ENCODE assay signal across 8 mouse cellular contexts in the genomic region with DNA sequence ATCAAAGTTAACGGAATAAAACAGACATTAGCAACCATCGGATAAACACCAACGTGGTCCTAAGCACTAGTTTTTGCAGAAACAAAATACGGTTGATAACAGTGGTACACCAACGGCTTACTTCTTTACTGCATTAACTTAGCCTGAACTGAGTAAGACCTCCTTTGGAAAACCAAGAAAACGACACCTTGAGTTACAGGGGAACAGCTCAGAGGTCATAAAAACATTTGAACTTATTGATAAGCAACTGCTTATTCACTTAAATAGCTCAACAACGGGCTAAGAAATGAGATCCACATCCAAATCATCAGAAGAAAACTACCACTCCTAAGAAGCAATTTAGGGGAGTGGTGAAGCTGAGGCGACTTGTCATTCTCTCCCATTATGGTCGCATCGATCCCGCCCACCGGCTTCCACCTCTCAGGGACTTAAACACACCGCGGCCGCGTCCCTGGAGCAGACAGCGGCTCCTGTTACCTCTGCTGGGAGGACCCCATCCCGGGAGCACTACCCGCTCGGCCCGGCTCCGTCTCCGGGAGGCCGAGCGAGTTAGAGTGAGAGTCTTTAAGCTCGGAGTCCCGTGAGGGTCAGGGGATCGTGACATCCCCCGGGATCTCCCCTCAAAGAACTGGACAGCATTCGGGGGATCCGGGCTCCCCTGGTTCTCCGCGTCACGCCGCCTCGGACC. TPM values are rescaled to one million over a fixed set of nuclear protein-coding genes. Genes with fewer than 3 reads are reported as not detected.
DNase-seq lines count a peak whose midpoint lies in the region; ATAC-seq and TF ChIP-seq lines count a peak whose summit lies in the region.
"Not testable (repeated sequence)": the region's sequence is repeated elsewhere in the genome, so short reads cannot be mapped to it uniquely, and the experiment has no call there.

No protein-coding gene starts in this region.

- not testable (repeated sequence) for TF ChIP-seq CTCF in layer of hippocampus, adult 2 months (conservative IDR thresholded peaks at IDR 0.05); liver, postnatal 0 days (IDR thresholded peaks at IDR 0.05; ENCODE audit: low read depth)

- H3ac ChIP-seq in myocyte (ENCODE audit: control insufficient read depth, insufficient read length) = peak overlapping the region; percentile 69

- peak; percentile 21 for DNase-seq in hindbrain, embryonic 10.5 days (ENCODE audit: low spot score)
- DNase-seq in layer of hippocampus, adult 2 months (ENCODE audit: low spot score in 2 of 2) = peak; percentile 18 to 39
- peak; percentile 27 for DNase-seq in liver, postnatal 0 days
- DNase-seq in spleen, postnatal 4 days (ENCODE audit: low spot score in 2 of 2) = peak; percentile 47 to 79

- WGBS in forebrain, embryonic 13.5 days = 5% methylated on average over 28 of the region's 36 CpGs
- 4% methylated on average over 36 of the region's 36 CpGs for WGBS in hindbrain, embryonic 10.5 days
- 3% methylated on average over 25 of the region's 36 CpGs for WGBS in liver, postnatal 0 days (ENCODE audit: insufficient replicate concordance)

- not testable (repeated sequence) for H3K4me1 ChIP-seq in brown adipose tissue, adult 24 weeks (ENCODE audit: control insufficient read depth, insufficient read depth, insufficient read length, low read length)
- H3K4me1 ChIP-seq in forebrain, embryonic 13.5 days = peaks cover 20% of the 10 kb centered on the region
- H3K4me1 ChIP-seq in hindbrain, embryonic 10.5 days (replicated peaks) = peaks cover 17% of the 10 kb centered on the region
- H3K4me1 ChIP-seq in liver, postnatal 0 days (ENCODE audit: insufficient read depth) = peaks cover 24% of the 10 kb centered on the region

- peak overlapping the region; percentile 96 for H3K27ac ChIP-seq in brown adipose tissue, adult 24 weeks (replicated peaks; ENCODE audit: low read depth, low read length)
- peak overlapping the region; percentile 95 for H3K27ac ChIP-seq in forebrain, embryonic 13.5 days
- H3K27ac ChIP-seq in hindbrain, embryonic 10.5 days = peak overlapping the region; percentile 93
- H3K27ac ChIP-seq in layer of hippocampus, adult 2 months = peak overlapping the region; percentile 98
- H3K27ac ChIP-seq in liver, postnatal 0 days (ENCODE audit: low read depth) = peak overlapping the region; percentile 96

- TF ChIP-seq POLR2A in myocyte (IDR thresholded peaks at IDR 0.05; ENCODE audit: insufficient read length, low read depth) = not testable (repeated sequence)

- H3K9me3 ChIP-seq in forebrain, embryonic 13.5 days (replicated peaks); hindbrain, embryonic 10.5 days; liver, postnatal 0 days (ENCODE audit: low read length): not testable (repeated sequence)

- peaks cover 51% of the 10 kb centered on the region for H3K79me2 ChIP-seq in myocyte (ENCODE audit: control insufficient read depth, insufficient read depth)

- peak overlapping the region; percentile 94 for H3K4me3 ChIP-seq in brown adipose tissue, adult 24 weeks (ENCODE audit: insufficient read depth, low read depth, low read length)
- peak overlapping the region; percentile 82 for H3K4me3 ChIP-seq in forebrain, embryonic 13.5 days
- peak overlapping the region; percentile 74 for H3K4me3 ChIP-seq in hindbrain, embryonic 10.5 days
- peak overlapping the region; percentile 62 for H3K4me3 ChIP-seq in layer of hippocampus, adult 2 months
- H3K4me3 ChIP-seq in liver, postnatal 0 days (ENCODE audit: low read depth, low read length) = peak overlapping the region; percentile 69
- peak overlapping the region; percentile 61 for H3K4me3 ChIP-seq in myocyte

- H3K36me3 ChIP-seq in forebrain, embryonic 13.5 days (ENCODE audit: poor library complexity, severe bottlenecking); hindbrain, embryonic 10.5 days; liver, postnatal 0 days (replicated peaks; ENCODE audit: insufficient read depth, low read length); myocyte (ENCODE audit: control insufficient read depth, insufficient read depth): not testable (repeated sequence)

- H3K27me3 ChIP-seq in forebrain, embryonic 13.5 days; hindbrain, embryonic 10.5 days (ENCODE audit: insufficient read depth, poor library complexity, severe bottlenecking); liver, postnatal 0 days (ENCODE audit: insufficient read depth, low read length); myocyte (ENCODE audit: control insufficient read depth, insufficient read depth, insufficient read length): not testable (repeated sequence)

- not testable (repeated sequence) for TF ChIP-seq EP300 in liver, postnatal 0 days (IDR thresholded peaks at IDR 0.05; ENCODE audit: low read depth)

- peak overlapping the region; percentile 90 for H3K9ac ChIP-seq in forebrain, embryonic 13.5 days
- peak overlapping the region; percentile 89 for H3K9ac ChIP-seq in liver, postnatal 0 days (replicated peaks)

- ATAC-seq in CD4-positive, CD25-positive, alpha-beta regulatory T cell, adult 4 months = peak; percentile 35
- peak; percentile 38 for ATAC-seq in forebrain, embryonic 13.5 days
- peak; percentile 59 for ATAC-seq in liver, postnatal 0 days

- peak overlapping the region; percentile 75 for H3K4me2 ChIP-seq in forebrain, embryonic 13.5 days
- H3K4me2 ChIP-seq in liver, postnatal 0 days (ENCODE audit: low read depth, low read length) = peak overlapping the region; percentile 72
- peak overlapping the region; percentile 98 for H3K4me2 ChIP-seq in myocyte (ENCODE audit: low read depth)

RNA-seq across cellular contexts. Expression of a gene that starts 0.8 kb away (rescaled TPM):
- polyA plus RNA-seq in CD4-positive, CD25-positive, alpha-beta regulatory T cell, adult 4 months (2017; shearing (Covaris generic)) = 100 to 1,000 TPM in 1 of 2 experiments, 10 to 100 TPM in 1; 95.6 to 125 TPM
- polyA plus RNA-seq in brown adipose tissue, adult 24 weeks (2012; ENCODE audit: insufficient read depth, insufficient read length, missing spikeins) = 82.1 and 108 TPM in 2 replicates
- polyA plus RNA-seq in forebrain, embryonic 13.5 days (2015; fragmentation: Nextera tagmentation; extraction: Ambion mirVana) = 76.4 and 79.7 TPM in 2 replicates
- 80.0 and 85.8 TPM in 2 replicates for polyA plus RNA-seq in hindbrain, embryonic 10.5 days (2016; fragmentation: Nextera tagmentation; extraction: Ambion mirVana)
- 10 to 100 TPM; 62.1 to 66.3 TPM for total RNA-seq in layer of hippocampus, adult 2 months (2021)
- polyA plus RNA-seq in liver, postnatal 0 days (2015; fragmentation: Nextera tagmentation; extraction: Ambion mirVana) = 35.5 and 37.0 TPM in 2 replicates
- 30.6 TPM for polyA plus RNA-seq in myocyte (2012; fragmentation: generic; extraction: Trizol)

RNA-seq across cellular contexts. Expression of a gene that starts 34.9 kb away (rescaled TPM):
- polyA plus RNA-seq in CD4-positive, CD25-positive, alpha-beta regulatory T cell, adult 4 months (2017; shearing (Covaris generic)) = 10 to 100 TPM; 12.8 to 16.7 TPM
- polyA plus RNA-seq in brown adipose tissue, adult 24 weeks (2012; ENCODE audit: insufficient read depth, insufficient read length, missing spikeins) = 3.6 and 5.3 TPM in 2 replicates
- 17.0 and 18.5 TPM in 2 replicates for polyA plus RNA-seq in forebrain, embryonic 13.5 days (2015; fragmentation: Nextera tagmentation; extraction: Ambion mirVana)
- 8.9 and 11.0 TPM in 2 replicates for polyA plus RNA-seq in hindbrain, embryonic 10.5 days (2016; fragmentation: Nextera tagmentation; extraction: Ambion mirVana)
- total RNA-seq in layer of hippocampus, adult 2 months (2021) = 10 to 100 TPM; 53.8 to 58.7 TPM
- polyA plus RNA-seq in liver, postnatal 0 days (2015; fragmentation: Nextera tagmentation; extraction: Ambion mirVana) = 0.56 and 0.70 TPM in 2 replicates
- 0.78 TPM for polyA plus RNA-seq in myocyte (2012; fragmentation: generic; extraction: Trizol)

Comparison
In these comparisons a context has a peak if more than half of its experiments do, and no peak if none do; other contexts are left out.
1. Peak in every context shown above with its lines: DNase-seq, ATAC-seq, H3K4me3 ChIP-seq and H3K27ac ChIP-seq.